Mouse (Mus musculus) midbrain, embryonic 16.5 days (tissue): ENCODE measurements around the gene Bcas3. TPM values are rescaled to one million over a fixed set of nuclear protein-coding genes. Genes with fewer than 3 reads are reported as not detected.

Experiments
- ATAC-seq: fragments of 200-750 bp; cut with Nextera tagmentation; 2 replicates; pipeline ENCODE4 v1.8.0; 2017; ENCODE audit warnings: moderate TSS enrichment
- H3K27ac ChIP-seq: fragments of 300-500 bp; sonication (generic); 2 replicates; pipeline ENCODE4 v1.5.1; 2014; ENCODE audit warnings: mild to moderate bottlenecking, low read length, mixed read lengths
- H3K27me3 ChIP-seq: fragments of 300-500 bp; sonication (generic); 2 replicates; pipeline ENCODE4 v1.6.1; 2014; ENCODE audit warnings: low read depth, low read length, mixed read lengths; ENCODE audit not compliant: control insufficient read depth, insufficient read depth
- H3K36me3 ChIP-seq: fragments of 300-500 bp; sonication (generic); 2 replicates; pipeline ENCODE4 v1.6.1; 2014; ENCODE audit warnings: mild to moderate bottlenecking, low read length, moderate library complexity, mixed read lengths; ENCODE audit not compliant: control insufficient read depth, insufficient read depth
- H3K4me1 ChIP-seq: fragments of 300-500 bp; sonication (generic); 2 replicates; pipeline ENCODE4 v1.6.1; 2014; ENCODE audit warnings: mild to moderate bottlenecking, low read length, mixed read lengths; ENCODE audit not compliant: control insufficient read depth, insufficient read depth
- H3K4me2 ChIP-seq: fragments of 300-500 bp; sonication (generic); 2 replicates; pipeline ENCODE4 v1.6.1; 2014; ENCODE audit warnings: mild to moderate bottlenecking, low read length, mixed read lengths
- H3K4me3 ChIP-seq: fragments of 300-500 bp; sonication (generic); 2 replicates; pipeline ENCODE4 v1.5.1; 2014; ENCODE audit warnings: low read depth, mild to moderate bottlenecking, low read length, moderate library complexity, mixed read lengths
- H3K9ac ChIP-seq: fragments of 300-500 bp; sonication (generic); 2 replicates; pipeline ENCODE4 v1.6.1; 2014; ENCODE audit warnings: low read depth, low read length, mixed read lengths
- H3K9me3 ChIP-seq: fragments of 300-500 bp; sonication (generic); replicated peaks from 2 replicates; pipeline ENCODE4 v1.6.1; 2014; ENCODE audit warnings: mild to moderate bottlenecking, low read length, mixed read lengths; ENCODE audit not compliant: control insufficient read depth, poor library complexity, severe bottlenecking
- WGBS: fragments of 180-500 bp; shearing (Covaris S2); extraction: QIAGEN DNeasy Blood & Tissue Kit; methylation state at CpG from one replicate; pipeline ENCODE4 v1.1.7; 2014; 5-methylcytosine and 5-hydroxymethylcytosine counted together
- polyA plus RNA-seq: library from polyadenylated mRNA; unstranded; fragments of >200 nt; fragmentation: Nextera tagmentation; extraction: Ambion mirVana; gene quantifications from 2 replicates; pipeline ENCODE4 v1.2.1, GENCODE M21; 2015

Bcas3 gene
- polyA plus RNA-seq, 1 experiment from 2014 or later, result 33.3 TPM

- H3K27me3 ChIP-seq, result no peaks in the 10 kb centered on the region
- WGBS, result 34% methylated on average over 8 of the region's 8 CpGs
Measured at GRCm38 (mm10) chr11:85687816-85688439, 335.0 kb downstream of the Bcas3 start.

GRCm38 (mm10) chr11:85688440-85688838 lies 335.5 kb downstream of the Bcas3 start:
- 74% methylated on average over 6 of the region's 6 CpGs for WGBS
- H3K4me3 ChIP-seq, result no peak overlapping the region

More at GRCm38 (mm10) chr11:85687816-85688439, 335.0 kb downstream of the Bcas3 start:
- no peak overlapping the region for H3K9ac ChIP-seq
- H3K27ac ChIP-seq, result no peak overlapping the region
- H3K4me2 ChIP-seq, result no peak overlapping the region
- no peaks in the 10 kb centered on the region for H3K9me3 ChIP-seq
- no peak overlapping the region for H3K4me3 ChIP-seq
- H3K36me3 ChIP-seq, result no peaks in the 10 kb centered on the region
- no peak for ATAC-seq
- 0 out of 2 replicates have a peak, but pooled peaks cover 3% of the 10 kb centered on the region for H3K4me1 ChIP-seq

GRCm38 (mm10) chr11:85689226-85689625 lies 336.3 kb downstream of the Bcas3 start:
- WGBS, result 90% methylated on average over 5 of the region's 5 CpGs
- Histone ChIP-seq H3K27me3 (no peaks in the 10 kb centered on the region), H3K4me2 (no peak overlapping the region), H3K9ac (no peak overlapping the region), H3K9me3 (no peaks in the 10 kb centered on the region), H3K27ac (no peak overlapping the region), H3K4me3 (no peak overlapping the region), H3K4me1 (0 out of 2 replicates have a peak, but pooled peaks cover 3% of the 10 kb centered on the region), H3K36me3 (no peaks in the 10 kb centered on the region)
- no peak for ATAC-seq

More at GRCm38 (mm10) chr11:85688440-85688838, 335.5 kb downstream of the Bcas3 start:
- Histone ChIP-seq H3K27me3 (no peaks in the 10 kb centered on the region), H3K4me1 (0 out of 2 replicates have a peak, but pooled peaks cover 3% of the 10 kb centered on the region), H3K36me3 (no peaks in the 10 kb centered on the region), H3K4me2 (no peak overlapping the region), H3K27ac (no peak overlapping the region), H3K9me3 (no peaks in the 10 kb centered on the region), H3K9ac (no peak overlapping the region)
- no peak for ATAC-seq

- H3K4me3 ChIP-seq, result no peak overlapping the region
- H3K27me3 ChIP-seq, result no peaks in the 10 kb centered on the region
- no peak overlapping the region for H3K27ac ChIP-seq
- ATAC-seq, result no peak
- H3K4me1 ChIP-seq, result 0 out of 2 replicates have a peak, but pooled peaks cover 3% of the 10 kb centered on the region
- H3K36me3 ChIP-seq, result no peaks in the 10 kb centered on the region
- H3K9ac ChIP-seq, result no peak overlapping the region
- WGBS, result 61% methylated on average over 5 of the region's 5 CpGs
- H3K4me2 ChIP-seq, result no peak overlapping the region
- no peaks in the 10 kb centered on the region for H3K9me3 ChIP-seq
Measured at GRCm38 (mm10) chr11:85691285-85691684, 338.3 kb downstream of the Bcas3 start.

- no peak overlapping the region for H3K4me2 ChIP-seq
- H3K36me3 ChIP-seq, result no peaks in the 10 kb centered on the region
- H3K9me3 ChIP-seq, result no peaks in the 10 kb centered on the region
- H3K4me3 ChIP-seq, result no peak overlapping the region
- no peak overlapping the region for H3K27ac ChIP-seq
- no peaks in the 10 kb centered on the region for H3K27me3 ChIP-seq
- 72% methylated on average over 16 of the region's 16 CpGs for WGBS
- ATAC-seq, result no peak
- H3K9ac ChIP-seq, result no peak overlapping the region
- H3K4me1 ChIP-seq, result no peaks in the 10 kb centered on the region
Measured at GRCm38 (mm10) chr11:85695614-85696263, 342.8 kb downstream of the Bcas3 start.

GRCm38 (mm10) chr11:85696491-85697398 lies 343.8 kb downstream of the Bcas3 start:
- H3K4me2 ChIP-seq, result no peak overlapping the region
- WGBS, result 51% methylated on average over 14 of the region's 14 CpGs
- ATAC-seq, result no peak

GRCm38 (mm10) chr11:85697468-85697867 lies 344.5 kb downstream of the Bcas3 start:
- 87% methylated on average over 4 of the region's 4 CpGs for WGBS
- H3K27ac ChIP-seq, result no peak overlapping the region
- H3K4me2 ChIP-seq, result no peak overlapping the region
- no peaks in the 10 kb centered on the region for H3K27me3 ChIP-seq
- no peaks in the 10 kb centered on the region for H3K9me3 ChIP-seq
- no peak overlapping the region for H3K9ac ChIP-seq
- H3K36me3 ChIP-seq, result no peaks in the 10 kb centered on the region
- no peak overlapping the region for H3K4me3 ChIP-seq
- no peaks in the 10 kb centered on the region for H3K4me1 ChIP-seq
- no peak for ATAC-seq

More at GRCm38 (mm10) chr11:85696491-85697398, 343.8 kb downstream of the Bcas3 start:
- Histone ChIP-seq H3K36me3 (no peaks in the 10 kb centered on the region), H3K4me3 (no peak overlapping the region), H3K4me1 (no peaks in the 10 kb centered on the region), H3K27me3 (no peaks in the 10 kb centered on the region), H3K9me3 (no peaks in the 10 kb centered on the region), H3K27ac (no peak overlapping the region), H3K9ac (no peak overlapping the region)

GRCm38 (mm10) chr11:85698242-85698641 lies 345.3 kb downstream of the Bcas3 start:
- 75% methylated on average over 11 of the region's 11 CpGs for WGBS
- ATAC-seq, result no peak
- H3K9ac ChIP-seq, result no peak overlapping the region

More at GRCm38 (mm10) chr11:85698242-85698641, 345.3 kb downstream of the Bcas3 start:
- H3K9me3 ChIP-seq, result no peaks in the 10 kb centered on the region
- H3K4me2 ChIP-seq, result no peak overlapping the region
- H3K36me3 ChIP-seq, result no peaks in the 10 kb centered on the region
- no peaks in the 10 kb centered on the region for H3K4me1 ChIP-seq
- no peak overlapping the region for H3K27ac ChIP-seq
- no peaks in the 10 kb centered on the region for H3K27me3 ChIP-seq
- H3K4me3 ChIP-seq, result no peak overlapping the region
